Mouse (Mus musculus) G1E (cell line): ENCODE results near the gene Eif2b4.

Experiments
- CTCF ChIP-seq: IDR thresholded peaks from 2 replicates; pipeline ENCODE4 v1.5.1; 2012; ENCODE audit warnings: low read depth, low read length, inconsistent platforms, mixed read lengths
- GATA1 ChIP-seq: IDR thresholded peaks from 2 replicates; pipeline ENCODE4 v1.6.1; 2012; ENCODE audit warnings: borderline replicate concordance, low read length, inconsistent platforms, mixed read lengths
- GATA2 ChIP-seq: IDR thresholded peaks from 2 replicates; pipeline ENCODE4 v1.6.1; 2012; ENCODE audit warnings: low read depth, low read length, inconsistent platforms, borderline replicate concordance
- POLR2AphosphoS5 ChIP-seq: IDR thresholded peaks from 2 replicates; pipeline ENCODE4 v1.6.1; 2012; ENCODE audit warnings: low read depth, low read length, inconsistent platforms; ENCODE audit not compliant: insufficient replicate concordance
- TAL1 ChIP-seq: conservative IDR thresholded peaks from 2 replicates; pipeline ENCODE4 v1.6.1; 2012; ENCODE audit warnings: low read depth, low read length, inconsistent platforms, mixed read lengths

DNA sequence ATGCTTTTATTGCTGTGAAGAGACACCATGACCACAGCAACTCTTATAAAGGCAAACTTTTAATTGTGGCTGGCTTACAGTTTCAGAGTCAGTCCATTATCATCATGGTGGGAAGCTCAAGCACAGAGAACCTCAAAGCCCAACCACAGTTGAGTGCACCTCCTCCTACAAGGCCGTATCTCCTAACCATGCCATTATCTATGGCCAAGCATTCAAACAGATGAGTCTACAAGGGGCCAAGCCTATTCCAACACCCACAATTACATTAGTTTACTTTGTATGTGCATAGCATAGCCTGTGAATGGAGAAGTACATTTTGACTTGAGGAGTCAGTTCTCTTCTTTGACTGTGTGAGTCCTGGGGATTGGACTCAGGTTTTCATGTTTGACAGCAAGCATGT is 28.4 kb downstream of the Eif2b4 start:
- no peak for TF ChIP-seq CTCF
- TF ChIP-seq GATA1: no peak
- no peak for TF ChIP-seq POLR2AphosphoS5
- no peak for TF ChIP-seq TAL1
- no peak for TF ChIP-seq GATA2
